ENCODE assay signal across 21 mouse cellular contexts in the genomic region with DNA sequence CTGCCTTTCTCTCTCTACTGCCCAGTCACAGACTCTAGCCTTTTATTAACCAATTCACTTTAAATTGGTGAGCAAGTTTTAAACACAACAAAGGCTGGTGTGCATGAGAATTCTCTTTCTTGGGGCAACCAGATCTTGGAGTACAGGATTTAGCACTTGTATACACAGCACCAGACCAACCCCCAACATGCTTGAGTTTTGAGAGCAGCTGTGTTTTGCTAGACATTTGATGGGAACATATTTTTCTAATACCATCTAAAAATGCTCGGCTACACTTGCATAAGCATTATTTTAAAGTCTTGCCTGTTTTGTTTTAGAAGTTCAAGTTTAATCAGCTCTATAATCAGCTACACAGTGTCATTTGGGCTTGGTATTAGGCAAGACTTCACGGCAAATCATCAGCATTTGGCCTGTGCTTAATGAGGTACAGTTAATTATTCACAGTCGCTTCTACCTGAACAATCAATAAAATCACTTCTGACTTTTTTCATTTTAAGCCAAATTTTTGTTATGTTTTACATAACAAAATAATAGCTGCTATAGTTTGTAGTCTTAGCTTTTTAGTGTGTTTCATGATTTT.
DNase-seq lines count a peak whose midpoint lies in the region; ATAC-seq and TF ChIP-seq lines count a peak whose summit lies in the region.
"Had no signal": no experiment of that assay in that cellular context is flagged by ENCODE, and none has a peak within 500 bp of the region (broad histone marks: within the 10 kb centered on the region; RNA-seq: fewer than 3 reads in every experiment).

No protein-coding gene starts in this region.

- no peaks in the 10 kb centered on the region for H3K27me3 ChIP-seq in kidney, embryonic 16.5 days (ENCODE audit: insufficient read depth, low read length)
- no peaks in the 10 kb centered on the region for H3K27me3 ChIP-seq in limb, embryonic 12.5 days
- no peaks in the 10 kb centered on the region for H3K27me3 ChIP-seq in limb, embryonic 10.5 days (ENCODE audit: low read depth, poor library complexity, severe bottlenecking)
- H3K27me3 ChIP-seq in embryonic facial prominence, embryonic 14.5 days (replicated peaks; ENCODE audit: control insufficient read depth, insufficient read depth, low read length), result no peaks in the 10 kb centered on the region
- H3K27me3 ChIP-seq: CH12.LX; forebrain, embryonic 12.5 days; heart, embryonic 13.5 days; hindbrain, embryonic 15.5 days; Patski had no signal

- 0 out of 2 replicates have a peak, but pooled peaks cover 4% of the 10 kb centered on the region for H3K4me1 ChIP-seq in kidney, embryonic 16.5 days (ENCODE audit: insufficient read depth, low read length)
- peaks cover 8% of the 10 kb centered on the region for H3K4me1 ChIP-seq in limb, embryonic 12.5 days (replicated peaks)
- H3K4me1 ChIP-seq in limb, embryonic 10.5 days, result peaks cover 4% of the 10 kb centered on the region
- H3K4me1 ChIP-seq in embryonic facial prominence, embryonic 14.5 days (ENCODE audit: control insufficient read depth, insufficient read depth, low read length), result peaks cover 5% of the 10 kb centered on the region; the same call in 1 of the 2 replicates
- H3K4me1 ChIP-seq: forebrain, embryonic 12.5 days; hindbrain, embryonic 15.5 days had no signal

- TF ChIP-seq CTCF in gastrocnemius, adult 2 months (IDR thresholded peaks at IDR 0.05), result no peak

- H3K4me2 ChIP-seq in kidney, embryonic 16.5 days (replicated peaks; ENCODE audit: low read depth, low read length), result no peak overlapping the region
- no peak overlapping the region for H3K4me2 ChIP-seq in limb, embryonic 12.5 days
- H3K4me2 ChIP-seq in embryonic facial prominence, embryonic 14.5 days (ENCODE audit: low read depth, low read length), result no peak overlapping the region
- H3K4me2 ChIP-seq: forebrain, embryonic 12.5 days; heart, embryonic 13.5 days; hindbrain, embryonic 15.5 days had no signal

- WGBS in kidney, embryonic 16.5 days, result 63% methylated on average over 3 of the region's 3 CpGs
- 55% methylated on average over 3 of the region's 3 CpGs for WGBS in limb, embryonic 12.5 days
- WGBS in limb, embryonic 10.5 days, result 87% methylated on average over 3 of the region's 3 CpGs
- 56% methylated on average over 3 of the region's 3 CpGs for whole genome bisulfite sequencing in embryonic facial prominence, embryonic 14.5 days

- no peak overlapping the region for H3K4me3 ChIP-seq in kidney, embryonic 16.5 days (ENCODE audit: low read length)
- no peak overlapping the region for H3K4me3 ChIP-seq in limb, embryonic 12.5 days (replicated peaks)
- no peak overlapping the region for H3K4me3 ChIP-seq in limb, embryonic 10.5 days
- no peak overlapping the region for H3K4me3 ChIP-seq in embryonic facial prominence, embryonic 14.5 days (ENCODE audit: low read depth, low read length)
- H3K4me3 ChIP-seq in gastrocnemius, adult 2 months, result no peak overlapping the region
- H3K4me3 ChIP-seq: forebrain, embryonic 12.5 days; heart, embryonic 13.5 days; hindbrain, embryonic 15.5 days had no signal

- H3K36me3 ChIP-seq in kidney, embryonic 16.5 days (ENCODE audit: insufficient read depth, low read length), result no peaks in the 10 kb centered on the region
- H3K36me3 ChIP-seq in limb, embryonic 12.5 days, result no peaks in the 10 kb centered on the region
- no peaks in the 10 kb centered on the region for H3K36me3 ChIP-seq in limb, embryonic 10.5 days
- no peaks in the 10 kb centered on the region for H3K36me3 ChIP-seq in embryonic facial prominence, embryonic 14.5 days (ENCODE audit: control insufficient read depth, insufficient read depth, low read length)
- H3K36me3 ChIP-seq: forebrain, embryonic 12.5 days; hindbrain, embryonic 15.5 days had no signal

- H3K9me3 ChIP-seq in kidney, embryonic 16.5 days (ENCODE audit: low read length), result no peaks in the 10 kb centered on the region
- H3K9me3 ChIP-seq in limb, embryonic 12.5 days, result no peaks in the 10 kb centered on the region
- H3K9me3 ChIP-seq in limb, embryonic 10.5 days (replicated peaks), result no peaks in the 10 kb centered on the region
- H3K9me3 ChIP-seq in embryonic facial prominence, embryonic 14.5 days (ENCODE audit: control insufficient read depth, low read length), result no peaks in the 10 kb centered on the region
- H3K9me3 ChIP-seq: forebrain, embryonic 12.5 days; heart, embryonic 13.5 days; hindbrain, embryonic 15.5 days had no signal

- intact Hi-C loops in gastrocnemius, adult 2 months (cut with DNase I), result no loop called here

- ATAC-seq in kidney, embryonic 16.5 days (ENCODE audit: low FRiP score, low TSS enrichment), result no peak
- ATAC-seq in limb, embryonic 12.5 days (ENCODE audit: insufficient number of reproducible peaks, insufficient read depth, low FRiP score, low TSS enrichment, low read depth), result no peak
- 0 out of 2 replicates have a peak, but pooled peaks have one; percentile 37 for ATAC-seq in embryonic facial prominence, embryonic 14.5 days (ENCODE audit: low read depth)
- ATAC-seq: activated CD4-positive, CD25-positive, alpha-beta regulatory T cell, adult 4 months; forebrain, embryonic 16.5 days; Patski had no signal

- H3K27ac ChIP-seq in kidney, embryonic 16.5 days (ENCODE audit: low read length), result peak overlapping the region; percentile 18; the same call in 1 of the 2 replicates
- peak overlapping the region; percentile 56; the same call in 1 of the 2 replicates for H3K27ac ChIP-seq in limb, embryonic 12.5 days
- no peak overlapping the region for H3K27ac ChIP-seq in limb, embryonic 10.5 days
- no peak overlapping the region; the same call in 1 of the 2 replicates for H3K27ac ChIP-seq in embryonic facial prominence, embryonic 14.5 days (replicated peaks; ENCODE audit: low read depth, low read length)
- no peak overlapping the region for H3K27ac ChIP-seq in gastrocnemius, adult 2 months
- H3K27ac ChIP-seq: forebrain, embryonic 12.5 days; heart, embryonic 13.5 days; hindbrain, embryonic 15.5 days had no signal

- no peak for DNase-seq in kidney, postnatal 10 days
- no peak for DNase-seq in limb, embryonic 10.5 days (ENCODE audit: low spot score)
- DNase-seq in embryonic facial prominence, embryonic 14.5 days (ENCODE audit: low spot score), result peak; percentile 51
- DNase-seq in telencephalon, adult 2 months (ENCODE audit: low read depth, low spot score), result peak; percentile 29
- no peak for DNase-seq in gastrocnemius, adult 2 months
- DNase-seq: adrenal gland, postnatal 14 days; cerebellum, adult 18-20 months; cerebellum, adult 9-11 months; cerebellum, postnatal 36 days; gastrocnemius, postnatal 25 days; heart, adult 11 months; heart, postnatal 36 days had no signal

- H3K9ac ChIP-seq in kidney, embryonic 16.5 days (replicated peaks; ENCODE audit: low read length), result no peak overlapping the region
- H3K9ac ChIP-seq in limb, embryonic 12.5 days (replicated peaks), result no peak overlapping the region
- no peak overlapping the region for H3K9ac ChIP-seq in embryonic facial prominence, embryonic 14.5 days (ENCODE audit: low read depth, low read length)
- H3K9ac ChIP-seq: forebrain, embryonic 12.5 days; heart, embryonic 13.5 days; hindbrain, embryonic 15.5 days had no signal

Comparison
In these comparisons a context has a peak if more than half of its experiments do, and no peak if none do; other contexts are left out.
1. H3K27ac ChIP-seq: peak in kidney, embryonic 16.5 days (single experiment) and limb, embryonic 12.5 days (single experiment); none in limb, embryonic 10.5 days (single experiment), embryonic facial prominence, embryonic 14.5 days (single experiment) and gastrocnemius, adult 2 months (single experiment).
2. DNase-seq: peak in embryonic facial prominence, embryonic 14.5 days (single experiment) and telencephalon, adult 2 months (single experiment); none in kidney, postnatal 10 days (single experiment), limb, embryonic 10.5 days (single experiment) and gastrocnemius, adult 2 months (single experiment).